Mouse (Mus musculus) c-Kit-positive CD71-negative TER-119-negative erythroid progenitor cells, embryonic 14.5 days (primary cell): Measurements from ENCODE around the gene Pip5k1b.

Source experiments
- DNase-seq: peaks from one replicate; pipeline ENCODE4 v3.0.0-alpha.2; 2013; ENCODE audit warnings: low read depth

Gene Pip5k1b

DNA sequence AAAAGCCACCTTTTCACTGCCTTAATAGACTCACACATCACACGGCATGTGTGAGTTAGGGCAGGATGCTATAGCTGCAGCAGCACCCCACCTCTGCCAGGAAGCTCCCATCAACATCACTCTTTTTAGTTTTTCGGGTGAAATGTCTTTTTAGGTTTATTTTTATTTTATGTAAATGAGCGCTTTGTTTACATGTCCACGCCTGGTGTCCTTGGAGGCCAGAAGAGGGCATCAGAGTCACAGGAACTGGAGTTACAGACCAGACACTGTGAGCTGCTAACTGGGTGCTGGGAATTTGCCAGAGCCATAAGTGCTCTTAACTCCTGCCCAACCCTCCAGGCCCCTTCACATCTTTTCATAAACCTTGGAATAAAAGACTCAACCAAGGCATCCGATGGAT is 249.3 kb downstream of the Pip5k1b start:
- no peak for DNase-seq

GRCm38 (mm10) chr19:24302198-24302597 is 253.5 kb downstream of the Pip5k1b start:
- DNase-seq = no peak

DNA sequence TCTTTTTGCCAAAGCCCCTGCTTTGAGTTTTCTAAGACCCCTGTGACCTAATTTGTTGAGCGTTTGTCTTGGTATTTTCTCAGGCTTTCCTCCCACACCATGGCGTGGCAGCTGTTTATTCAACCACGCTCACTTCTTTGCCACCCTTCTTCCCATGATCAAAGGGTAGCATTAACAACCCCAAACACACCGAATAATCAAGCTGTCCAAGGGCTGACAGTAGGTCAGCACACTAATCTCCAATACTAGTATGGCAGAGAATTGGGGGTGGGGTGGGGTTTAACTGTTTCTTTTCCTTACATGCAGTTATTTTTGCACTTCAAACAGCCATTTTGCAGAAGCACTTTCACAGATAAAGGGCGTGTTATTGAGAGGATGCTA is 253.9 kb downstream of the Pip5k1b start:
- no peak for DNase-seq

DNA sequence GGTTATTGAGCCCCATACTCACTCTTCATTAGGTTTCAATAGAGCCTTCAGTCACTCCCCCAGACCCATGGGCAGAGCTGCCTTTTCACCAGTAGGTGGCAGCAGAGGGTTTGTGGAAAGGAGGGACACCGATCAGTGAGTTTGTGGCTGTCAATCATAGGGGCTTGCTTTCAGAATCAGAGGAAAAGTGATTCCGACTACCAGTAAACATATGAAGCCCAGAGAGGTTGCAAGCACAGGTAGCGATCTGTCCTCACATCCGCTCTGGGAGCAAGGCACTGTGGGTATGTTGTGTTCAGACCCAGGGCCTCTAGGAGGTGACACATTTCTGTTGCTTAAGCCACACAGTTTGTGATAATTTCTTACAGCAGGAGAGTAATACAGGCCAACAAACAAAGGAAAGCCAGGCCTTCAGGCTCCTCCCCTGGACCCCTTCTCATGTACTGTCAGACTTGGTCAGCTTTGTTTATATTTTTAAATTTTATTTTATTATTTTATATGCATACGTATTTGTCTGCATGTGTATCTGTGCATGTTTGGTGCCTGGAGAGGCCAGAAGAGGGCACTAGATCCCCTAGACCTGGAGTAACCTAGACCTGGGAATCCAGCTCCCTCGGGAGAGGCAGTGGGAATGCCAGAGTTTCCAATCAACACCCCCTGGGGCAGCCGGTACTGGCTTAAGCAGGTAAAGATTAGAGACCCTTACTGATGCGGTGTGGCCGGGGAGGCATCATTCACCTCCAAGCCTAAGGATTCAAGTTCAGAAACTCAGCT is 254.5 kb downstream of the Pip5k1b start:
- peak; percentile 75 for DNase-seq

DNA sequence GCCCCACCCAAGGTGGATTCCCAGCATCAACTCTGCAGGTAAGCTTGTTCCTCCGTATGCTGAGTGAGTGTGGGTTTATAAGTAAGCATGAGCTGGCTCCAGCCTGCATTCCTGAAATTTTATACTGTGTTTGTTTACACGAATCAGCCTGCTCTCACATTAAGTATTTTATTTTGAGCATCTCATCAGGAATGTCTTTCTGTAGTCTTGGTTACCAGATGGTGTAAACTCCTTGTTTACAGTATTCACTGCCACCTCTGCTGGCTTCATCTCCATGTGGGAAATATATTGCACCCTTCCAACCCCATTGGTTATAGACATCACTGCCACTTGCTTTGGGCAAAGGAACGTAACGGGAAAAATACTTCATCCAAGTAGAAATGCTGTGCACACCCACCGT is 262.1 kb downstream of the Pip5k1b start:
- DNase-seq = no peak

GRCm38 (mm10) chr19:24284187-24284586 is 271.5 kb downstream of the Pip5k1b start:
- DNase-seq = peak; percentile 66

DNA sequence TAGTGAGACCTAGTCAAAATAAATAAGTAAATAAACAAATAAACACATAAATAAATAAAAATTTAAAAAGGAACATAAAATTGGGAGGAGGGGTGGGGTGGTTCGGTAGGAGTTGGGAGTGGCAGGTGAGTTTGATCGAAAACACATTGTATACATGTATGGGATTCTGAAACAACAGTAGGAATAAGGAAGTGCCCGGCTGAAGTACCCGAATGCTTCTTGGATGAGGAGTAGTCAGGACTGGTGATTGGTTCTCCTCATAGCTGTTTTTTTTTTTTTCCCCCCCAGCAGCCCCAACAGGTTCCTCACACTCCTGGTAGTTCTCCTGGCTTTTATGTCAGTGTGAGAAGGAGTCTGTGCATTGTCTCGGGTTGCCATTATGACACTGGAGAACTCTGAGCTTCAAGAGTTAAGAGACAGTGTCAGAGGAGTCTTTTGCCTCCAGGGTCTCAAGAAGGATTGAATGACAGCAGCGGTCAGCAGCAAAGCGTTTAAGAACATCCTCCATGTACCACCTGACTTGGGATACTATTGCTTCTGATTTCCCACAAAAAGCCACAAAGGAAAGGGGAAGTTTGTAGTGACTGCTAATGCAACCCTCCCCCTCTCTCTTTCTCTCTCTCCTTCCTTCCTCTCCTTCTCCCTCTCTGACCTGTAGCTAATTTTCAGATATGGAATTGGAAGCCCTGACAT is 274.2 kb downstream of the Pip5k1b start:
- no peak for DNase-seq

DNA sequence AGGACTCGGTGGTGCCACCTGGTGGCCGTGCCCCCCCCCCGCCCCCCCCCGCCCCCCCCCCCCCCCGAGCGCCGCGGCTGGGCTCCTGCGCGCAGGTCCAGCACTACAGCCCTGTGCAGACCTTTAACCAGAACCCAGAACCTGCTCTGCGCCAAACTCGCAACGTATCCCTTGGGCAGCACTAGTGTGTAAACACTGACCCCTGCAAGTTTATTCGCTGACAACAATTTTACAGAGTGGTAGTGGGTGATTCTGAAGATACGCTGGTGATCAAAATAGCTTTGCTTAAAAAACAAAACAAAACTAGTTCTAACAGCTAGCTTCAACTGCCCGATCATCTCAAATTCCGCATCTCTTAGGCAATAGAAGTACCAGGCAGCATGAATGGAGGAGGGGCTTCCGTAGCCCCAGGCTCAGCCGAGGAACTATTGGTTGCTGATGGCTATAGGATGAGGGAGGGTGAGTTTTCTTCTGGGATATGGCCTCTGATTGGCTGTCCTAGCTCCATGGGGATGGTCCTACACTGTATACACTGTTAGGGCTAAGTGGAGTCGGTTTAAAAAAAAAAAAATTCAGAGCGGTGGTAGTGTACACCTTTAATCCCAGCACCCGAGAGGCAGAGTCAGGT is 275.0 kb downstream of the Pip5k1b start, which contains the start of gene Fxn:
TSS of gene Fxn (minus strand) at position 5 of the 628 bp plus-strand sequence.
- DNase-seq = peak; percentile 62

DNA sequence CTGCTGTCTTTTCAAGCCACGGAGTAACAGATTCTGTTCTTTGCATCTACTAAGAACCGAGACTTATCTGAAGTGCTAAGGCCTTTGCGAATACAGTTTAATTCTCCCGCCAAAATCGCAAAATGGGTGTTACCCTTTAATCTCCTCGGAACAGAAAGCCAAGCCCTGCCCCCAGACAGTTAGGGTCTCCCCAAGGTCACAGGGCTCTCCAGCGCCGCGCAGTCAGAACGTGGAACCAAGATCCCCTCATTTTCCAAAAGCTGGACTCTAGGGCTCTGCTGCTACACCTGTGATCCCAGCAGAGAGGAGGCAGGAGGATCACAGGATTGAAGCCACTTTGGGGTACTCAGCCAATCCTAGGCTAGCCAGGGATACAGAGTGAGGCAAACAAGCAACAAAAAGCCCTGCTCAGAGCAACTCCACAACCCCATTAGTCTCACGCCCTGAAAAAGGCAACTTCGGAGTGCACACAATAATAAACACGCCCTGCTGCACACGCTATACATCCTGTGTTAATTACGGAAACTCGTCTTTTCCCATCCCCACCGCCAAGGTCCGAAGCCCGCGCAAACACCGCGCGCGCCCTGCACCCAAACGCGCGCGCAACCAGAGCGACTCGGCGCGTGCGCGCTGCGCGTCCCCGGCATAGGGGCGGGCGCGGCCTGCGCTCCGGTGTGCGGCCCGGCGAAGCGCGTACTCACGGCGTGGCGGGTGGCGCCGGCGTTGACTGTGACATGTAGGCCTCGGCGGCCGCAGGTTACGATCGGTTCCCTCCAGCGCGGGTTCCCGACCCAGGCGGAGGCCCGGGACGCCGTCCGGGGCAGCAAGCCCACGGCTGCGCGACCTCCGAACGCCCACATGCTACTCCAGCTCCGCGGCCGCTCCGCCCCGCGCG is 275.7 kb downstream of the Pip5k1b start:
- peak; percentile 72 for DNase-seq

DNA sequence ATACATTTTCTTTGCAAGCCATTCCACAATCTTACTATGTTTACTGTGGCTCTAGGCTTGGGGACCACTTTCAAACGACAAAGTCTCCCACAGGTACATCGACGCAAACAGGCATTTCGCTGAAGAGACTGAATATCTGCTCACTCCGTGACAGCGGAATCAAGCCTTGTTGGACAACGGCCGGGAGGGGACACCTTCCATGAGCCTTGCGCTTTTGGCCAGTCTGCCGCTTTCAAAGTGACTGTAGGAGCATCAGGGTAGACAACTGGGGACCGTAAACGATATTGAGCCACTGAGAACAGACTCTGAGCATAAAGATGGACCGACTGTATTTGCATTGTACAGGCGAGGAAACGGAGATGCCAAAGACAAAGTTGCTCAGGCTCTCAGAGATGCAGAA is 276.8 kb downstream of the Pip5k1b start:
- DNase-seq = no peak

- DNase-seq = no peak
Measured at GRCm38 (mm10) chr19:24274281-24274680, 281.4 kb downstream of the Pip5k1b start.

GRCm38 (mm10) chr19:24271746-24272426 is 283.8 kb downstream of the Pip5k1b start:
- DNase-seq = peak; percentile 71

DNA sequence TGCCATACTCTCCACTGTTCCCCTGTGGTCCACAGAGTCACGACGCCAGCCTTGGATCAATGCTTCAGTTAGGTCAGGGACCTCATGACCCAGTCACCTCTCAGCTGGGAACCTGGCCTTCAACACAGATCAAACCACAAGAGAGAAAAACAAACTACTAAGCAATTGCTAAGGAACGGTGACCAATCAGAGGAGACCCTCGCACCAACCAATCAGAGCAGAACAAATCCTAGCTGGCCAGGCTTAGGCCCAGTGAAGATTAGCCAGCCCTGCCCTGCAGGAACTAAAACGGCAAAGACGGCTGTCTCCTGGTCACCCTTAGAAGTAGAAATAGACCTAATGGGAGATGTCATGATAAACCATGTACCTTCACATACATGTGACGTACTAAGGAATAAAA is 284.3 kb downstream of the Pip5k1b start:
- DNase-seq = no peak

DNA sequence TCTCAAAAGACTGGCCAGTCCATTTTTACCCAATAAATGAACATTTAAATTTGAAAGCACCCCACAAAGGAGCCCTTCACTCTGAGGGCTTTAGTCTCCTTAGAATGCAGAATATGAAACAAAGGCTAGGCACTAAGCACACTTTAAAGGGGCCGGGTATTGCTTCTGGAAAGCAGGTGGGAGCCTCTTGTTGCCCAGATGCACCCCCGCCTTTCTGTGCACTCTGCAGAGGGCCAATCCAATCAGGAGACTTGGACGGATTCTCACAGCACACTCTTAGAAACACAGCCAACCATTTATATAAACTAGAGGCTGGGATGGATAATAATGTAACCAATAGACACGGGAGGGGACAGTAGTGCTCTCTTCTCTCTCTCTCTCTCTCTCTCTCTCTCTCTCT is 287.1 kb downstream of the Pip5k1b start:
- DNase-seq = no peak

DNA sequence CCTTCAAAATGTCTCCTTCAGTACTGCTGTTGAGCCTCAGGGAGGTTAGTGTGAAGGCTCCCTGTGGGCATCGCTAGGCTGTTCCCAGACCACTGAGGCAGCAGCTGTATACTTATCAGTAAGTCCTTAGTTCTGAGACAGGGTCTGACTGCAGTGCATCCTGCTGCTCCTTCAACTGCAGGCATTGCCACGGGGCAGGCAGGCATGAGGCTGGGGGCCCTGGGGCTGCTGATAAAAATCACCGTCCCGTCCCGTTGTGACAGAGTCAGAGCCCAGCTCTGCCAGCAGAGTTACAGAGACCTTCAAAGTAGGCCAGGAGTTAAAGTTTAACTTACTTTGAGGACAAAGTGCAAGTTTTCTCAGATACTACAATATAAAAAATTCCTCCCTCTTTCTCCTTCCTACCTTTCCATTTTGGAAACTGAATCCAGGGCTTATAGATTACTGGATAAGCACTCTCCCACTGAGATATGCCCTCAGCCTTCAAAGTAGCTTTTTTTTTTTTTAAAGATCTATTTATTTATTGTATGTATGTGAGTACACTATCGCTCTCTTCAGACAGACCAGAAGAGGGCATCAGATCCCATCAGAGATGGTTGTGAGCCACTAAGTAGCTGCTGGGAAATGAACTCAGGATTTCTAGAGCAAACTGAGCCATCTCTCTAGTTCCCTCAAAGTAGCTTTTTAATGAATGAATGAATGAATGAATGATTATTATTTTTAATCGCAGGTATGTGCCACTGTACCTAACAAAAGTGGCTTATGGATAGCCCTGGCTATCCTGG is 289.4 kb downstream of the Pip5k1b start:
- no peak for DNase-seq

GRCm38 (mm10) chr19:24264991-24265390 is 290.7 kb downstream of the Pip5k1b start:
- peak; percentile 74 for DNase-seq

DNA sequence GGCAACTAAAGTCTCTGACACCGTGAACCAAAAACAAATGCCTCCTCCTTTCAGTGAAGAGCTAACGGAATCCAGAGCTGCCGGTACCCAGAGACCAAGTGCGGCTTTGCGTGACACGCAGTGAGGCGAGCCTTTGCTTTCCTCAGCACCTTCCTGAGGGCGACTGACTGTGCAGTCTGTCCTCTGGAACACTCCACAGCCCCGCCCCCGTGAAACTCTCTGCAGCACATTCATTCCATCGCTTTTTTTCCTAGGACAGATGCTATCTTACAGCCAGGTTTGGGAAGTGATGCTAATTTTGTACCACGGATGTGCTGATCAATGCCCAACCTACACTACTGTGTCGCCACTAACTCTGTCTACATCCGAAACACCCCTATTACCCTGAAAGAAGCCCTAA is 292.9 kb downstream of the Pip5k1b start:
- no peak for DNase-seq

GRCm38 (mm10) chr19:24259390-24260351 is 296.0 kb downstream of the Pip5k1b start:
- no peak for DNase-seq

- no peak for DNase-seq
Measured at GRCm38 (mm10) chr19:24258368-24258767, 297.3 kb downstream of the Pip5k1b start.
